Mouse (Mus musculus) cortical plate, adult 2 months (tissue): ENCODE measurements around the gene Bicd2.

ENCODE experiments used
- CTCF ChIP-seq: fragments of 200-500 bp; IDR thresholded peaks from 2 replicates; pipeline ENCODE4 v1.5.1; 2011; ENCODE audit warnings: mild to moderate bottlenecking, control low read depth, low read length; ENCODE audit not compliant: insufficient read depth; ENCODE audit errors: extremely low read depth
- POLR2A ChIP-seq: fragments of 200-500 bp; IDR thresholded peaks from 2 replicates; pipeline ENCODE4 v1.6.1; 2011; ENCODE audit warnings: mild to moderate bottlenecking, low read length, control low read depth; ENCODE audit not compliant: insufficient read depth; ENCODE audit errors: extremely low read depth

GRCm38 (mm10) chr13:49381230-49381629 lies 39.8 kb downstream of the Bicd2 start:
- TF ChIP-seq POLR2A: no peak
- peak; percentile 97 for TF ChIP-seq CTCF
